Mouse (Mus musculus) kidney, embryonic 15.5 days (tissue): Measurements from ENCODE around the gene Pet2. TPM values are rescaled to one million over a fixed set of nuclear protein-coding genes. Genes with fewer than 3 reads are reported as not detected.

Experiments
- ATAC-seq: fragments of 200-750 bp; cut with Nextera tagmentation; replicated peaks from 2 replicates; pipeline ENCODE4 v1.8.0; 2017; ENCODE audit warnings: moderate TSS enrichment; ENCODE audit not compliant: low FRiP score
- H3K27ac ChIP-seq: fragments of 300-500 bp; sonication (generic); 2 replicates; pipeline ENCODE4 v1.5.1; 2015; ENCODE audit warnings: mild to moderate bottlenecking, inconsistent platforms
- H3K27me3 ChIP-seq: fragments of 300-500 bp; sonication (generic); 2 replicates; pipeline ENCODE4 v1.6.1; 2015; ENCODE audit warnings: inconsistent platforms
- H3K36me3 ChIP-seq: fragments of 300-500 bp; sonication (generic); 2 replicates; pipeline ENCODE4 v1.6.1; 2015; ENCODE audit warnings: inconsistent platforms
- H3K4me1 ChIP-seq: fragments of 300-500 bp; sonication (generic); 2 replicates; pipeline ENCODE4 v1.6.1; 2015; ENCODE audit warnings: inconsistent platforms
- H3K4me2 ChIP-seq: fragments of 300-500 bp; sonication (generic); 2 replicates; pipeline ENCODE4 v1.6.1; 2015; ENCODE audit warnings: moderate library complexity, mild to moderate bottlenecking, inconsistent platforms
- H3K4me3 ChIP-seq: fragments of 300-500 bp; sonication (generic); replicated peaks from 2 replicates; pipeline ENCODE4 v1.5.1; 2015; ENCODE audit warnings: mild to moderate bottlenecking, inconsistent platforms
- H3K9ac ChIP-seq: fragments of 300-500 bp; sonication (generic); 2 replicates; pipeline ENCODE4 v1.6.1; 2015; ENCODE audit warnings: mild to moderate bottlenecking, inconsistent platforms
- H3K9me3 ChIP-seq: fragments of 300-500 bp; sonication (generic); replicated peaks from 2 replicates; pipeline ENCODE4 v1.6.1; 2016; ENCODE audit warnings: inconsistent platforms
- WGBS: fragments of 180-500 bp; shearing (Covaris S2); methylation state at CpG from one replicate; pipeline ENCODE4 v1.1.7; 2015; ENCODE audit warnings: mixed read lengths; 5-methylcytosine and 5-hydroxymethylcytosine counted together
- polyA plus RNA-seq: library from polyadenylated mRNA; unstranded; fragments of >200 nt; fragmentation: Nextera tagmentation; extraction: Ambion mirVana; gene quantifications from 2 replicates; pipeline ENCODE4 v1.2.1, GENCODE M21; 2015

The Pet2 gene
- not detected in 2 replicates for polyA plus RNA-seq

GRCm38 (mm10) chrX:89409589-89409988 is at the start of gene Pet2:
TSS of gene Pet2 (minus strand) at chrX:89409689.
- no peaks in the 10 kb centered on the region for H3K27me3 ChIP-seq
- no peak within 1 kb of the TSS for H3K4me2 ChIP-seq
- 87% methylated on average over 9 of the region's 9 CpGs for WGBS
- H3K36me3 ChIP-seq: no peaks in the 10 kb centered on the region
- ATAC-seq: no peak
- H3K4me1 ChIP-seq: no peaks in the 10 kb centered on the region
- no peak within 1 kb of the TSS for H3K9ac ChIP-seq
- no peak within 1 kb of the TSS for H3K4me3 ChIP-seq
- no peak within 1 kb of the TSS for H3K27ac ChIP-seq
- no peaks in the 10 kb centered on the region for H3K9me3 ChIP-seq
